Mouse (Mus musculus) small intestine, adult 2 months (tissue): ENCODE results near the gene Rere. TPM values are rescaled to one million over a fixed set of nuclear protein-coding genes. Genes with fewer than 3 reads are reported as not detected.

Experiments
- H3K27ac ChIP-seq: fragments of 200-500 bp; 2 replicates; pipeline ENCODE4 v1.5.1; 2012; ENCODE audit warnings: low read depth, low read length, control low read depth, inconsistent platforms; ENCODE audit not compliant: insufficient read depth
- H3K27me3 ChIP-seq: fragments of 200-500 bp; 2 replicates; pipeline ENCODE4 v1.6.1; 2012; ENCODE audit warnings: mild to moderate bottlenecking, moderate library complexity, low read length, inconsistent platforms; ENCODE audit not compliant: control insufficient read depth, insufficient read depth
- H3K36me3 ChIP-seq: fragments of 200-500 bp; 2 replicates; pipeline ENCODE4 v1.6.1; 2012; ENCODE audit warnings: mild to moderate bottlenecking, low read length, control low read depth, inconsistent platforms; ENCODE audit not compliant: control insufficient read depth, insufficient read depth
- H3K4me1 ChIP-seq: fragments of 200-500 bp; 2 replicates; pipeline ENCODE4 v1.6.1; 2012; ENCODE audit warnings: low read length, inconsistent platforms, mixed read lengths; ENCODE audit not compliant: control insufficient read depth, insufficient read depth, insufficient read length
- H3K4me3 ChIP-seq: fragments of 200-500 bp; 2 replicates; pipeline ENCODE4 v1.5.1; 2012; ENCODE audit warnings: low read depth, mild to moderate bottlenecking, control low read depth, inconsistent platforms, low read length, moderate library complexity
- CTCF ChIP-seq: fragments of 200-500 bp; IDR thresholded peaks from 2 replicates; pipeline ENCODE4 v1.5.1; 2012; ENCODE audit warnings: low read depth, mild to moderate bottlenecking, control low read depth, inconsistent platforms, low read length, moderate library complexity, mixed read lengths; ENCODE audit not compliant: insufficient replicate concordance, insufficient read length; ENCODE audit errors: extremely low read depth
- POLR2A ChIP-seq: fragments of 200-500 bp; IDR thresholded peaks from 2 replicates; pipeline ENCODE4 v1.6.1; 2012; ENCODE audit warnings: low read depth, mild to moderate bottlenecking, control low read depth, inconsistent platforms, low read length, moderate library complexity
- WGBS: fragments of 180-500 bp; shearing (Covaris S2); methylation state at CpG from one replicate; pipeline ENCODE4 v1.1.7; 2018; 5-methylcytosine and 5-hydroxymethylcytosine counted together
- polyA plus RNA-seq: library from polyadenylated mRNA; depleted of rRNA; stranded (reverse); fragments of >200 nt; gene quantifications from 2 replicates; pipeline ENCODE4 v1.2.3, GENCODE M21; 2012

Gene Rere
- polyA plus RNA-seq, 1 experiment = 72.8 TPM

DNA sequence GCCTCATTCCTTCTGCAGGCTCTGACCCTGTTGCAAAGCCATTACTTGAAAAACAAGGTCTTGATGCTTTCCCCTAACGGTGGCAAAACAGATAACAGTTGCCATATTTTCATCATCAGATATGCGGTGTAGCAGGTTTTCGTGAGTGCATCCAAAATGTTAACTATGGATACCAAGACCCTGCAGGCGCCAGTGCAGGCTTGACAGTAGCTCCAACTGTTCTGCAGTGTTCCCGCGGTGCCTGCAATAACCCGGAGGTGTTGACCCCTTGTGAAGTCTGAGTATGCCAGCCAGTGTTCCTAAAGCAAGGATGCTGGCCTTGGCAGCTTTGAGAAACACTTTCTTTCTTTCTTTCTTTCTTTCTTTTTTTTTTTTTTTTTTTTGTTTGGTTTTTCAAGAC lies 26.3 kb upstream of the Rere start:
- no peak for TF ChIP-seq CTCF
- TF ChIP-seq POLR2A = no peak
- 90% methylated on average over 7 of the region's 7 CpGs for whole genome bisulfite sequencing
- H3K27ac ChIP-seq = no peak overlapping the region
- peaks cover 8% of the 10 kb centered on the region for H3K36me3 ChIP-seq
- no peaks in the 10 kb centered on the region for H3K27me3 ChIP-seq
- peaks cover 9% of the 10 kb centered on the region for H3K4me1 ChIP-seq
- H3K4me3 ChIP-seq = no peak overlapping the region

DNA sequence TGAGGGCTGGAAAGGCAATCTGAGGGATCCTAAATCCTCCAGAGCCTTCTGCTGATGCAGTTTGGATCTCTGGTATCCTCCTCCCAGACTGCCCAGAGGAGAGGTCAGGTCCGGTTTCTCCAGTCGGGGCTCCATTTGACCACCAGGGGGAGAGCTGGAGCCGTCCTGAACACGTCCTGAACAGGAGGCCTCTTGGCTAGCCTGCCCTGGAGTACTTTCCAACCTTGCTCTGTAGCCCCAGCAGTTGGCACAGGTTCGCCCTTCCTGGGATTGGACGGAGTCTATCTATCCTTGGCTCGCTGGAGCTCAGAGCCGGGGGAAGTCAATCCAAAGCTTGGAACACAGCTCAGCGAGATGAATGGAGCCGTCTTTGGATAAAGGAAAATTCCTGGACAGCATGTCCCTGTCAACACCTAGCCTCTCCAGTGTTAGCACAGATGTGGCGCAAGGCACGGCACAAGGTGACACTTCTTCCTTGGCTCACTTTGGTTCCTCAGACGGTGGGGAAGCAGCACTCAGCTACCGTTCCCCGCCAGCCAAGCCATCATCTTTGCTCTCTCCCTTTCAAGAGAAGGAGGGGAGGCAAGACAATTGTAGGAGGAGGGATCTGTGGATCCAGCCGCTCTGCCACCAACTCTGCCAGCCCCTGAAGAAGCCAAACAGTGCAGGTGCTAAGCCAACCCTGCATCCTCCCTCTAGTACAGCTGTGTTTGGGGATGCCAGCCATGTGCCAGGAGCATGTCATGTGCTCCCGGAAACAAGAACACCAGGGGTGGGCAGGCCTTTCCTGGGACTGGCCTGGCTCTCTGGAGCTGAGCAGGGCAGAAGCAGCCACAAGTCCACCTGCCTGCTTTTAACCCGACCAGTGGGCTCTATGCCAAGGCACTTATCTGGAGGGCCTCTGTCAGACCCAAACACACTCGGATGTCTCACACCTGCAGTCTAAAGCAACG lies 23.9 kb upstream of the Rere start:
- 0 out of 2 replicates have a peak overlapping the region, but pooled peaks have one; percentile 23 for H3K27ac ChIP-seq
- 20% methylated on average over 20 of the region's 20 CpGs for WGBS
- TF ChIP-seq POLR2A (no peak; the same call in 1 of the 2 replicates), CTCF (peak; percentile 98)
- H3K4me3 ChIP-seq = no peak overlapping the region
- H3K27me3 ChIP-seq = no peaks in the 10 kb centered on the region
- H3K4me1 ChIP-seq = peaks cover 9% of the 10 kb centered on the region
- 0 out of 2 replicates have a peak, but pooled peaks cover 4% of the 10 kb centered on the region for H3K36me3 ChIP-seq

DNA sequence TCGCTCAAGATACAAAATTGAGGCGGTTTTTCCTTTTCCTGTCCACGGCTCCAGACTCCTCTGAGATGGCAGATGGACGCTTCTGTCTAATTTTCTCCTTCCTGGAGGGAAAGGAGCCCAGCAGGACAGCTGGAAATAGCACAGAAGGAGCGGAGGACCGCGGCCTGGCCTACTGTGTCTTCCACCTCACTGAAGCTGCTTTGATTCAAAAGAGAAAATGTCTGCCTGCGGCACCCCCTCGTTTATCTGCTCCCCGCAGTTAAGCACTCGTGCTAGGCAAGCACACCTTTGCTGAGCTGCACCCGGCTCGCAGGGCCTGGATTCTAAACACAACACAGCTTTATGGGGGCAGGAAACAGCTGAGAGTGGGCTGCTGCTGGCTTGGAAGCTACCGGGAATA lies 23.1 kb upstream of the Rere start:
- WGBS = 46% methylated on average over 14 of the region's 14 CpGs
- H3K27ac ChIP-seq = no peak overlapping the region
- peaks cover 9% of the 10 kb centered on the region for H3K4me1 ChIP-seq
- H3K27me3 ChIP-seq = no peaks in the 10 kb centered on the region
- no peak overlapping the region for H3K4me3 ChIP-seq
- H3K36me3 ChIP-seq = no peaks in the 10 kb centered on the region
- TF ChIP-seq CTCF = no peak
- no peak for TF ChIP-seq POLR2A

DNA sequence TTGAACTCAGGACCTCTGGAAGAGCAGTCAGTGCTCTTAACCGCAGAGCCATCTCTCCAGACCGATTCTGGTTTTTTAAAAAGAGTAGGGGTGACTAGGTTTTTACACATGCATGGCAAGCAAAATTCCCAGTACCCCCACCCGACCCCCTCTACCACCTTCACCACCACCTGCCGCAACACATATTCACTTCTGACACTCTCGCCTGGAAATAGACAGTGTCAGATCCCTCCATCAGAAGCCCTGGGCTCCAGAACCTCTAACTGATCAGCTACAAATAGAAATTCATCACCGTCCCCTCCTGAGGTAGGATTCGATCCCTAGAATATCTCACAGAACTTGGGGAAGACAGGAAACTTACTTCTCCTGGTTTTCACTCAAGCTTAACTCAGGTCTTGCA lies 21.9 kb upstream of the Rere start:
- Histone ChIP-seq H3K36me3 (no peaks in the 10 kb centered on the region), H3K27ac (no peak overlapping the region), H3K27me3 (no peaks in the 10 kb centered on the region), H3K4me1 (peaks cover 9% of the 10 kb centered on the region), H3K4me3 (no peak overlapping the region)
- WGBS = 93% methylated on average over 7 of the region's 7 CpGs
- TF ChIP-seq POLR2A (no peak), CTCF (no peak)

DNA sequence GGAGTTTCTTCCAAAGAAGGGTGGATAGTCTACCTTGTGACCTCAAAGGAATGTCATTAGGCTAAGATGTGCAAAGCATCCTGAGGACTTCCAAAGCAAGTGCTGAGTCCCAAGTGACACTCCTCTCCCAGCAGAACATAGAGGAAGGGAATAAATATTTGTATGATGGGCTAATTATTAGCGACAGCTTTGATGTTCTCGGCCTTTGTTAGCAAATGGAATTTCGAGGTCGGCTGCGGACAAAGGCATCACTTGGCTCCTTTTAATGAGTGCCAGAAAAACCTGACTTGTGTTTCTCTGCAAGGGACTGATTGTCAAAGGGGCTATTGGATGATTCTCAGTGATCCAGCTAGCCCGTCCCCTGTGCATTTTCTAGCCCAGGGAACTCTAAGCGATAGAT lies 21.3 kb upstream of the Rere start:
- WGBS = 47% methylated on average over 7 of the region's 7 CpGs
- Histone ChIP-seq H3K27ac (no peak overlapping the region), H3K4me3 (no peak overlapping the region), H3K27me3 (no peaks in the 10 kb centered on the region), H3K4me1 (peaks cover 9% of the 10 kb centered on the region), H3K36me3 (no peaks in the 10 kb centered on the region)
- TF ChIP-seq CTCF (no peak), POLR2A (no peak)

DNA sequence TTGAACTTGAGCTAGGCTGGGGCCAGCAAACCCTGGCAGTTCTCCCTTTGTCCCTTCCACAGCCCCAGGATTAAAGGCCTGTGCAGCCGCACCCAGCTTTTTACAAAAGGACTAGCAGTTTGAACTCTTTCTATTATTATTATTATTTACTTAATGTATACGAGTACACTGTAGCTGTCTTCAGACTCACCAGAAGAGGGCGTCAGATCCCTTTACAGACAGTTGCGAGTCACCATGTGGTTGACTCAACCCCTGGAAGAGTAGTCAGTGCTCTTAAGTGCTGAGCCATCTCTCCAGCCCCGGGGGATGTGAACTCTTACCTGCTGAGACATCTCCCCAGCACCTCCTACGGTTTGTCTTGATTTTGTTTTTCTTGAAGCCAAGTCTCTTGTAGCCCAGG lies 20.7 kb upstream of the Rere start:
- 31% methylated on average over 6 of the region's 6 CpGs for WGBS
- TF ChIP-seq POLR2A = no peak
- peak; percentile 39; the same call in 1 of the 2 replicates for TF ChIP-seq CTCF
- peaks cover 9% of the 10 kb centered on the region for H3K4me1 ChIP-seq

DNA sequence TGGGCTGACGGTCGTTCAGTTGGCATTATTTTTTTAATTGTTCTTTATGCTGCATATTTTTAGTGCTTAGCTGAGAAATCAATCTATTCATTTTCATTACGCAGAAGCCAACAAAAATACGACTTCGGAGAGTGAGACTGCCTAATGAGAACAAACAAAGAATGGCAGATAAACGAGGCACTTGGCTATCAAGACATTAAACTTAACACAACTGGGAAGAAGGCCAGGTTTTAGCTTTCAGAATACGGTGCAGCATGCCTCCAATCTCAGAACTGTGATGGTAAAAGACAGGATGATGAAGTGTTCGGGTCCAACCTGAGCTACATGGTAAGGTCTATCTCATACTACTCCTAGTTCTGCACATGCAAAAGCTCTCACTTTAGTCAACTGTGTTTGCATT lies 19.1 kb upstream of the Rere start:
- Histone ChIP-seq H3K4me1 (peaks cover 8% of the 10 kb centered on the region), H3K27me3 (no peaks in the 10 kb centered on the region), H3K36me3 (no peaks in the 10 kb centered on the region), H3K27ac (no peak overlapping the region), H3K4me3 (no peak overlapping the region)
- WGBS = 53% methylated on average over 8 of the region's 8 CpGs
- TF ChIP-seq POLR2A (no peak), CTCF (no peak)

More for the DNA sequence above, 20.7 kb upstream of the Rere start:
- H3K4me3 ChIP-seq = no peak overlapping the region
- no peaks in the 10 kb centered on the region for H3K36me3 ChIP-seq
- H3K27ac ChIP-seq = no peak overlapping the region
- H3K27me3 ChIP-seq = no peaks in the 10 kb centered on the region
